10 mouse cellular contexts compared by ENCODE assay signal in the genomic region with DNA sequence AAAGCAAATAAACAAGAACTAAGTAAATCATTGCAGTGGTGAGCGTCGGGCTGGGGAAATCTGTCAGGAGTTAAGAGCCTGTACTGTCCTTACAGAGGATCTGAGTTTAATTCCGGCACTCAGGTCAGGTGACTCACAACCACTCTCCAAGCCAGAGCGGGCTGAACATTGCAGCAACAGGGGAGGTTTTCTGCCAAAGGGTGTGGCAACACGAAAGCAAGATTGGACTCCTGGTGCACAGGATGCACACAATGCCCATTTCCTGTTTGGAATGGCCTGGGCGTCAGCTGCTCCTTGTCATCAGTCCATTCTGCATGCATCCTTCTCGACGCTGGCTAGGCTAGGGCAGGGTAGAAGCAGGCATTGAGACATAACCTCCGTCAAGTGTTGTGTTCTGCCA. TPM values are rescaled to one million over a fixed set of nuclear protein-coding genes. Genes with fewer than 3 reads are reported as not detected.
DNase-seq lines count a peak whose midpoint lies in the region; ATAC-seq and TF ChIP-seq lines count a peak whose summit lies in the region.
"Had no signal": no experiment of that assay in that cellular context is flagged by ENCODE, and none has a peak within 500 bp of the region (broad histone marks: within the 10 kb centered on the region; RNA-seq: fewer than 3 reads in every experiment).

No protein-coding gene starts in this region.

- H3K36me3 ChIP-seq in lung, embryonic 14.5 days (ENCODE audit: insufficient read depth) = no peaks in the 10 kb centered on the region
- peaks cover 5% of the 10 kb centered on the region; the same call in 1 of the 2 replicates for H3K36me3 ChIP-seq in midbrain, embryonic 10.5 days
- H3K36me3 ChIP-seq: neural tube, embryonic 12.5 days had no signal

- peak overlapping the region; percentile 18; the same call in 1 of the 2 replicates for H3K27ac ChIP-seq in lung, embryonic 14.5 days (ENCODE audit: low read depth)
- no peak overlapping the region for H3K27ac ChIP-seq in midbrain, embryonic 10.5 days (replicated peaks)
- H3K27ac ChIP-seq: neural tube, embryonic 12.5 days had no signal

- 24% methylated on average over 9 of the region's 9 CpGs for WGBS in lung, embryonic 14.5 days
- WGBS in midbrain, embryonic 10.5 days = 79% methylated on average over 9 of the region's 9 CpGs

- H3K27me3 ChIP-seq in lung, embryonic 14.5 days (ENCODE audit: insufficient read depth, low read length) = peaks cover 22% of the 10 kb centered on the region; the same call in 1 of the 2 replicates
- peaks cover 6% of the 10 kb centered on the region for H3K27me3 ChIP-seq in midbrain, embryonic 10.5 days (ENCODE audit: low read depth, poor library complexity, severe bottlenecking)

- DNase-seq in adrenal gland, adult 8-10 months = peak; percentile 29
- DNase-seq in adrenal gland, postnatal 4 days (ENCODE audit: low spot score in 2 of 2) = no peak
- DNase-seq in 3134 (ENCODE audit: extremely low read depth, insufficient read length, low spot score) = peak; percentile 64
- DNase-seq in heart, adult 8-10 months (ENCODE audit: low spot score) = peak; percentile 59
- DNase-seq in lung, embryonic 14.5 days = peak; percentile 33
- no peak for DNase-seq in midbrain, embryonic 10.5 days (ENCODE audit: low spot score)
- DNase-seq in layer of hippocampus, postnatal 25 days (ENCODE audit: extremely low spot score in 1 of 2, low spot score in 1 of 2) = no peak
- DNase-seq in thymus, postnatal 36 days = no peak
- DNase-seq: B cell, adult 2 months had no signal

- no peak overlapping the region for H3K9ac ChIP-seq in lung, embryonic 14.5 days
- H3K9ac ChIP-seq: neural tube, embryonic 12.5 days had no signal

- H3K4me3 ChIP-seq in lung, embryonic 14.5 days (ENCODE audit: low read depth, low read length) = no peak overlapping the region
- H3K4me3 ChIP-seq in midbrain, embryonic 10.5 days = no peak overlapping the region
- H3K4me3 ChIP-seq: neural tube, embryonic 12.5 days had no signal

- no peak for TF ChIP-seq CTCF in lung, embryonic 14.5 days (IDR thresholded peaks at IDR 0.05; ENCODE audit: low read depth)

- H3K4me1 ChIP-seq in lung, embryonic 14.5 days (ENCODE audit: insufficient read depth) = peaks cover 29% of the 10 kb centered on the region
- peaks cover 41% of the 10 kb centered on the region for H3K4me1 ChIP-seq in midbrain, embryonic 10.5 days

- H3K4me2 ChIP-seq in lung, embryonic 14.5 days = no peak overlapping the region
- H3K4me2 ChIP-seq: neural tube, embryonic 12.5 days had no signal

- no peaks in the 10 kb centered on the region for H3K9me3 ChIP-seq in lung, embryonic 14.5 days (ENCODE audit: low read depth, low read length)
- no peaks in the 10 kb centered on the region for H3K9me3 ChIP-seq in midbrain, embryonic 10.5 days (replicated peaks)
- H3K9me3 ChIP-seq: neural tube, embryonic 12.5 days had no signal

- no peak for ATAC-seq in lung, embryonic 14.5 days (ENCODE audit: insufficient read depth)

RNA-seq across cellular contexts. Expression of a gene that starts 31.6 kb away (rescaled TPM):
- total RNA-seq in adrenal gland, adult 8-10 months (2022) = 10 to 100 TPM; 29.0 to 32.1 (median 30.3) TPM
- 10 to 100 TPM; 21.6 to 22.1 TPM for total RNA-seq in adrenal gland, postnatal 4 days (2021)
- 10 to 100 TPM; 25.0 to 34.9 (median 25.9) TPM for total RNA-seq in heart, adult 8-10 months (2022)
- polyA plus RNA-seq in lung, embryonic 14.5 days (2014; fragmentation: Nextera tagmentation; extraction: Ambion mirVana) = 17.9 and 18.7 TPM in 2 replicates
- 17.8 and 19.5 TPM in 2 replicates for polyA plus RNA-seq in midbrain, embryonic 10.5 days (2016; fragmentation: Nextera tagmentation; extraction: Ambion mirVana)
- total RNA-seq in layer of hippocampus, postnatal 25 days (2021) = 10 to 100 TPM; 16.6 to 21.3 TPM

RNA-seq across cellular contexts. Expression of a gene that starts 32.0 kb away (rescaled TPM):
- total RNA-seq in adrenal gland, adult 8-10 months (2022) = 10 to 100 TPM; 24.8 to 34.0 (median 27.3) TPM
- 10 to 100 TPM; 11.9 to 12.0 TPM for total RNA-seq in adrenal gland, postnatal 4 days (2021)
- 10 to 100 TPM in 1 of 4 experiments, 1 to 10 TPM in 3; 8.7 to 10.9 (median 9.1) TPM for total RNA-seq in heart, adult 8-10 months (2022)
- polyA plus RNA-seq in lung, embryonic 14.5 days (2014; fragmentation: Nextera tagmentation; extraction: Ambion mirVana) = 11.4 and 14.3 TPM in 2 replicates
- polyA plus RNA-seq in midbrain, embryonic 10.5 days (2016; fragmentation: Nextera tagmentation; extraction: Ambion mirVana) = 7.1 and 11.3 TPM in 2 replicates
- total RNA-seq in layer of hippocampus, postnatal 25 days (2021) = 10 to 100 TPM; 19.0 to 19.4 TPM

RNA-seq across cellular contexts. Expression of a gene that starts 47.8 kb away (rescaled TPM):
- 10 to 100 TPM in 2 of 4 experiments, 1 to 10 TPM in 2; 2.2 to 32.8 (median 13.6) TPM for total RNA-seq in adrenal gland, adult 8-10 months (2022)
- 1 to 10 TPM; 1.8 to 2.0 TPM for total RNA-seq in adrenal gland, postnatal 4 days (2021)
- total RNA-seq in heart, adult 8-10 months (2022) = under 1 TPM; 0.09 to 0.65 (median 0.23) TPM
- polyA plus RNA-seq in lung, embryonic 14.5 days (2014; fragmentation: Nextera tagmentation; extraction: Ambion mirVana) = not detected in 2 replicates
- 0.02 and 0.06 TPM in 2 replicates for polyA plus RNA-seq in midbrain, embryonic 10.5 days (2016; fragmentation: Nextera tagmentation; extraction: Ambion mirVana)
- 10 to 100 TPM; 47.3 to 47.4 TPM for total RNA-seq in layer of hippocampus, postnatal 25 days (2021)

RNA-seq across cellular contexts. Expression of a gene that starts 56.1 kb away (rescaled TPM):
- total RNA-seq in adrenal gland, adult 8-10 months (2022) = 10 to 100 TPM; 21.0 to 25.6 (median 22.2) TPM
- total RNA-seq in adrenal gland, postnatal 4 days (2021) = 10 to 100 TPM; 28.9 to 37.6 TPM
- 1 to 10 TPM; 7.3 to 8.5 (median 8.5) TPM for total RNA-seq in heart, adult 8-10 months (2022)
- polyA plus RNA-seq in lung, embryonic 14.5 days (2014; fragmentation: Nextera tagmentation; extraction: Ambion mirVana) = 52.3 and 52.6 TPM in 2 replicates
- 36.8 and 37.8 TPM in 2 replicates for polyA plus RNA-seq in midbrain, embryonic 10.5 days (2016; fragmentation: Nextera tagmentation; extraction: Ambion mirVana)
- total RNA-seq in layer of hippocampus, postnatal 25 days (2021) = 10 to 100 TPM; 74.8 to 76.3 TPM

RNA-seq across cellular contexts. Expression of a gene that starts 57.6 kb away (rescaled TPM):
- total RNA-seq in adrenal gland, adult 8-10 months (2022) = 1,000 to 10,000 TPM; 1,501 to 2,268 (median 1,689) TPM
- 100 to 1,000 TPM; 608 to 629 TPM for total RNA-seq in adrenal gland, postnatal 4 days (2021)
- 1 to 10 TPM; 9.1 to 10.0 (median 9.6) TPM for total RNA-seq in heart, adult 8-10 months (2022)
- polyA plus RNA-seq in lung, embryonic 14.5 days (2014; fragmentation: Nextera tagmentation; extraction: Ambion mirVana) = 8.8 and 10.4 TPM in 2 replicates
- polyA plus RNA-seq in midbrain, embryonic 10.5 days (2016; fragmentation: Nextera tagmentation; extraction: Ambion mirVana) = 16.7 and 19.8 TPM in 2 replicates
- total RNA-seq in layer of hippocampus, postnatal 25 days (2021) = 10 to 100 TPM; 18.6 to 21.2 TPM

Comparison
In these comparisons a context has a peak if more than half of its experiments do, and no peak if none do; other contexts are left out.
1. DNase-seq: peak in adrenal gland, adult 8-10 months (single experiment), 3134 (single experiment), heart, adult 8-10 months (single experiment) and lung, embryonic 14.5 days (single experiment); none in adrenal gland, postnatal 4 days (0 of 2), midbrain, embryonic 10.5 days (single experiment), layer of hippocampus, postnatal 25 days (0 of 2) and thymus, postnatal 36 days (0 of 2).